In the genomic region with DNA sequence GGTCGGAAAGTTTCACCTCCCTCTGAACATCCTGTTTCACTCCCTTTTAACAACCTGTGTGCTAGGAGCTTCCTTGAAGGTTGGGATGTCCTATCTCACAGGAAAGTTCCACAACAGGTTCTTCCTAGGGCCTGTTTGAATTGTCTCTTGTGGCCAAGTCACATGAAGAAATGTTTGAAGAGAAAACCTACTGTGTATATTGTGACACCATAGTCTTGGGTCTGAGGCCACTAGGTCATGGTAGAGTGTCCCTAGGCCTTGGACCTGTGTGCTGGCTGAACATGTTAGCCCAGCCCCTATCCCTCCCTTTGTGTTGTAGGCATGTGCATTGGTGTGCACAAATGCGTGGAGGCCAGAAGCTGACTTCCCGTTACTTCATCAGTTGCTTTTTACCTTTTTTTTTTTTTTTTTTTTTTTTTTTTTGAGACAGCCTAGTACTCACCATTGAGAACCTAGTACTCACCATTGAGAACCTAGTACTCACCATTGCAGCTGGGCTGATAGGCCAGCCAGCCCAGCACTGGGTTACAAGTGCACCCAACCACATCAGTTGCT, we compare ENCODE assay signal across 20 mouse cellular contexts. TPM values are rescaled to one million over a fixed set of nuclear protein-coding genes. Genes with fewer than 3 reads are reported as not detected.
DNase-seq lines count a peak whose midpoint lies in the region; ATAC-seq and TF ChIP-seq lines count a peak whose summit lies in the region.
"Had no signal": no experiment of that assay in that cellular context is flagged by ENCODE, and none has a peak within 500 bp of the region (broad histone marks: within the 10 kb centered on the region; RNA-seq: fewer than 3 reads in every experiment).

No protein-coding gene starts in this region.

- H3K27ac ChIP-seq in heart, embryonic 10.5 days: 0 out of 2 replicates have a peak overlapping the region, but pooled peaks have one; percentile 76
- H3K27ac ChIP-seq in liver, adult 2 months (replicated peaks; ENCODE audit: insufficient read depth, low read depth, low read length): no peak overlapping the region; the same call in 1 of the 2 replicates
- no peak overlapping the region for H3K27ac ChIP-seq in ES-E14 (ENCODE audit: insufficient read depth, low read depth, low read length, poor library complexity, severe bottlenecking)
- 0 out of 2 replicates have a peak overlapping the region, but pooled peaks have one; percentile 41 for H3K27ac ChIP-seq in liver, embryonic 15.5 days (replicated peaks)
- H3K27ac ChIP-seq in kidney, embryonic 16.5 days (ENCODE audit: low read length): no peak overlapping the region
- H3K27ac ChIP-seq: embryonic facial prominence, embryonic 12.5 days; hindbrain, embryonic 10.5 days; left cerebral cortex, adult 2 months; limb, embryonic 12.5 days; neural tube, embryonic 12.5 days had no signal

- peaks cover 37% of the 10 kb centered on the region for H3K36me3 ChIP-seq in heart, embryonic 10.5 days
- H3K36me3 ChIP-seq in liver, adult 2 months (ENCODE audit: control insufficient read depth, insufficient read depth, low read length): no peaks in the 10 kb centered on the region; the same call in 1 of the 2 replicates
- peaks cover 15% of the 10 kb centered on the region; the same call in 1 of the 2 replicates for H3K36me3 ChIP-seq in ES-E14 (ENCODE audit: control insufficient read depth, insufficient read depth, low read length, poor library complexity, severe bottlenecking)
- peaks cover 67% of the 10 kb centered on the region for H3K36me3 ChIP-seq in liver, embryonic 15.5 days (replicated peaks)
- peaks cover 12% of the 10 kb centered on the region for H3K36me3 ChIP-seq in kidney, embryonic 16.5 days (ENCODE audit: insufficient read depth, low read length)

- intact Hi-C loops in heart, postnatal 36 days (cut with DNase I): no loop called here

- peaks cover 16% of the 10 kb centered on the region; the same call in 1 of the 2 replicates for H3K79me2 ChIP-seq in liver, adult 2 months (ENCODE audit: control insufficient read depth, insufficient read depth, low read length)

- DNase-seq in heart, embryonic 10.5 days (ENCODE audit: low spot score): no peak
- DNase-seq in heart, postnatal 36 days: no peak
- peak; percentile 78 for DNase-seq in liver, adult 2 months (ENCODE audit: extremely low read depth, low read depth, low spot score)
- DNase-seq in liver (no peak), ES-E14 (ENCODE audit: low read depth, low spot score) (no peak)
- no peak for DNase-seq in thymus, postnatal 36 days
- DNase-seq: adrenal gland, postnatal 25 days; cerebellum, adult 2 months; gastrocnemius, postnatal 10 days; kidney, adult 2 months; kidney, postnatal 25 days; lung, postnatal 36 days; spleen, adult 18-20 months had no signal

- WGBS in heart, embryonic 10.5 days: 86% methylated on average over 3 of the region's 3 CpGs
- 34% methylated on average over 3 of the region's 3 CpGs for WGBS in liver, adult 2 months
- 64% methylated on average over 3 of the region's 3 CpGs for WGBS in liver, embryonic 15.5 days (ENCODE audit: insufficient replicate concordance)
- 68% methylated on average over 3 of the region's 3 CpGs for WGBS in kidney, embryonic 16.5 days

- TF ChIP-seq CTCF in liver, adult 2 months (IDR thresholded peaks at IDR 0.05; ENCODE audit: low read depth, low read length): no peak

- in situ Hi-C loops in ES-E14 (cut with MboI; ENCODE audit: low sequenced_read_pairs in 2 of 2, unreplicated experiment in 2 of 2): no loop called here

- no peaks in the 10 kb centered on the region for H3K9me3 ChIP-seq in heart, embryonic 10.5 days
- no peaks in the 10 kb centered on the region for H3K9me3 ChIP-seq in ES-E14 (ENCODE audit: control insufficient read depth, insufficient read depth, low read depth, low read length)
- no peaks in the 10 kb centered on the region for H3K9me3 ChIP-seq in liver, embryonic 15.5 days (replicated peaks)
- no peaks in the 10 kb centered on the region for H3K9me3 ChIP-seq in kidney, embryonic 16.5 days (ENCODE audit: low read length)
- H3K9me3 ChIP-seq: embryonic facial prominence, embryonic 12.5 days; hindbrain, embryonic 10.5 days; limb, embryonic 12.5 days; neural tube, embryonic 12.5 days had no signal

- no peak for TF ChIP-seq POLR2A in liver, adult 2 months (IDR thresholded peaks at IDR 0.05; ENCODE audit: extremely low read depth, insufficient read depth, low read length)

- no peak overlapping the region for H3K4me2 ChIP-seq in liver, embryonic 15.5 days
- H3K4me2 ChIP-seq in kidney, embryonic 16.5 days (replicated peaks; ENCODE audit: low read depth, low read length): no peak overlapping the region
- H3K4me2 ChIP-seq: embryonic facial prominence, embryonic 12.5 days; limb, embryonic 12.5 days; neural tube, embryonic 12.5 days had no signal

- peaks cover 68% of the 10 kb centered on the region for H3K4me1 ChIP-seq in heart, embryonic 10.5 days
- H3K4me1 ChIP-seq in liver, adult 2 months (ENCODE audit: control insufficient read depth, insufficient read depth, low read length): peaks cover 40% of the 10 kb centered on the region
- peaks cover 12 to 14% of the 10 kb centered on the region in 2 experiments for H3K4me1 ChIP-seq in ES-E14 (ENCODE audit: control insufficient read depth in 2 of 2, insufficient read depth in 2 of 2, low read length in 2 of 2, poor library complexity in 1 of 2)
- peaks cover 86% of the 10 kb centered on the region for H3K4me1 ChIP-seq in liver, embryonic 15.5 days (replicated peaks)
- H3K4me1 ChIP-seq in kidney, embryonic 16.5 days (ENCODE audit: insufficient read depth, low read length): peaks cover 37% of the 10 kb centered on the region

- ATAC-seq in liver, embryonic 15.5 days (ENCODE audit: insufficient read depth): no peak
- no peak for ATAC-seq in kidney, embryonic 16.5 days (ENCODE audit: low FRiP score, low TSS enrichment)

- no peak overlapping the region for H3K4me3 ChIP-seq in heart, embryonic 10.5 days
- no peak overlapping the region for H3K4me3 ChIP-seq in liver, adult 2 months (ENCODE audit: insufficient read depth, low read depth, low read length)
- H3K4me3 ChIP-seq in ES-E14 (ENCODE audit: insufficient read depth in 1 of 2, low read depth in 1 of 2, low read length in 2 of 2, poor library complexity in 1 of 2, severe bottlenecking in 1 of 2): no peak overlapping the region
- no peak overlapping the region for H3K4me3 ChIP-seq in liver, embryonic 15.5 days (replicated peaks)
- H3K4me3 ChIP-seq in kidney, embryonic 16.5 days (ENCODE audit: low read length): no peak overlapping the region
- H3K4me3 ChIP-seq: embryonic facial prominence, embryonic 12.5 days; hindbrain, embryonic 10.5 days; left cerebral cortex, adult 2 months; limb, embryonic 12.5 days; neural tube, embryonic 12.5 days had no signal

- no peaks in the 10 kb centered on the region for H3K27me3 ChIP-seq in heart, embryonic 10.5 days (ENCODE audit: insufficient read depth, poor library complexity, severe bottlenecking)
- no peaks in the 10 kb centered on the region for H3K27me3 ChIP-seq in liver, adult 2 months (ENCODE audit: control insufficient read depth, insufficient read depth, low read length)
- H3K27me3 ChIP-seq in liver, embryonic 15.5 days: no peaks in the 10 kb centered on the region
- H3K27me3 ChIP-seq in kidney, embryonic 16.5 days (ENCODE audit: insufficient read depth, low read length): no peaks in the 10 kb centered on the region
- H3K27me3 ChIP-seq: embryonic facial prominence, embryonic 12.5 days; limb, embryonic 12.5 days; neural tube, embryonic 12.5 days had no signal

- H3K9ac ChIP-seq in liver, adult 2 months (ENCODE audit: low read depth, low read length): no peak overlapping the region
- H3K9ac ChIP-seq in ES-E14 (ENCODE audit: insufficient read depth, low read depth, low read length, poor library complexity, severe bottlenecking): no peak overlapping the region
- H3K9ac ChIP-seq in liver, embryonic 15.5 days: no peak overlapping the region
- H3K9ac ChIP-seq in kidney, embryonic 16.5 days (replicated peaks; ENCODE audit: low read length): no peak overlapping the region
- H3K9ac ChIP-seq: embryonic facial prominence, embryonic 12.5 days; limb, embryonic 12.5 days; neural tube, embryonic 12.5 days had no signal

TF ChIP-seq in ES-E14, 5 proteins besides CTCF, POLR2A, EP300 and RAD21:
- TF ChIP-seq ZC3H11A (IDR thresholded peaks at IDR 0.05; ENCODE audit: borderline replicate concordance, low read depth, low read length) (no peak), HCFC1 (IDR thresholded peaks at IDR 0.05; ENCODE audit: borderline replicate concordance, insufficient read depth, low read length) (no peak), MAFK (IDR thresholded peaks at IDR 0.05; ENCODE audit: insufficient read depth, low read depth, low read length) (no peak), ZNF384 (IDR thresholded peaks at IDR 0.05; ENCODE audit: low read depth, low read length) (0 out of 2 replicates have a peak, but pooled peaks have one; percentile 52), CHD2 (IDR thresholded peaks at IDR 0.05; ENCODE audit: low read depth, low read length) (no peak)
TF ChIP-seq in ES-E14: peak in this region for 1.

RNA-seq across cellular contexts. Expression of gene Get4, which starts 4.2 kb away (rescaled TPM):
- polyA plus RNA-seq in heart, embryonic 10.5 days (2016; fragmentation: Nextera tagmentation; extraction: Ambion mirVana): 193 and 205 TPM in 2 replicates
- total RNA-seq in heart, postnatal 36 days (2021): 10 to 100 TPM; 44.8 to 47.4 TPM
- 20.9 and 26.5 TPM in 2 replicates for total RNA-seq in liver, adult 2 months (2014; rRNA removed)
- polyA plus RNA-seq in liver, adult 2 months (2012; rRNA removed): 62.3 and 69.1 TPM in 2 replicates
- total RNA-seq in ES-E14 (2012; rRNA removed): 140 and 149 TPM in 2 replicates
- 107 and 109 TPM in 2 replicates for polyA plus RNA-seq in liver, embryonic 15.5 days (2015; fragmentation: Nextera tagmentation; extraction: Ambion mirVana)
- 148 and 161 TPM in 2 replicates for polyA plus RNA-seq in kidney, embryonic 16.5 days (2015; fragmentation: Nextera tagmentation; extraction: Ambion mirVana)

RNA-seq across cellular contexts. Expression of gene Sun1, which starts 55.9 kb away (rescaled TPM):
- polyA plus RNA-seq in heart, embryonic 10.5 days (2016; fragmentation: Nextera tagmentation; extraction: Ambion mirVana): 40.3 and 43.8 TPM in 2 replicates
- 10 to 100 TPM; 48.2 to 50.1 TPM for total RNA-seq in heart, postnatal 36 days (2021)
- total RNA-seq in liver, adult 2 months (2014; rRNA removed): 15.6 and 15.8 TPM in 2 replicates
- polyA plus RNA-seq in liver, adult 2 months (2012; rRNA removed): 6.7 and 8.8 TPM in 2 replicates
- 183 and 289 TPM in 2 replicates for total RNA-seq in ES-E14 (2012; rRNA removed)
- 20.0 and 21.9 TPM in 2 replicates for polyA plus RNA-seq in liver, embryonic 15.5 days (2015; fragmentation: Nextera tagmentation; extraction: Ambion mirVana)
- 62.0 and 62.8 TPM in 2 replicates for polyA plus RNA-seq in kidney, embryonic 16.5 days (2015; fragmentation: Nextera tagmentation; extraction: Ambion mirVana)

Comparison
In these comparisons a context has a peak if more than half of its experiments do, and no peak if none do; other contexts are left out.
1. H3K27ac ChIP-seq: peak in heart, embryonic 10.5 days (single experiment) and liver, embryonic 15.5 days (single experiment); none in liver, adult 2 months (single experiment), ES-E14 (single experiment) and kidney, embryonic 16.5 days (single experiment).